Mouse (Mus musculus) thymus, postnatal 0 days (tissue): ENCODE measurements around the gene Phlda2. TPM values are rescaled to one million over a fixed set of nuclear protein-coding genes. Genes with fewer than 3 reads are reported as not detected.

Experiments
- DNase-seq: peaks from one replicate; pipeline ENCODE4 v3.0.0-alpha.2; 2015; ENCODE audit warnings: low spot score
- polyA plus RNA-seq: library from polyadenylated mRNA; unstranded; fragments of >200 nt; fragmentation: Nextera tagmentation; extraction: Ambion mirVana; gene quantifications from 2 replicates; pipeline ENCODE4 v1.2.1, GENCODE M21; 2015

Gene Phlda2
- polyA plus RNA-seq, 1 experiment from 2014 or later, result 0.91 TPM

- peak; percentile 65 for DNase-seq
Measured at GRCm38 (mm10) chr7:143463865-143464415, 39.0 kb downstream of the Phlda2 start.

- no peak for DNase-seq
Measured at GRCm38 (mm10) chr7:143462516-143462915, 40.4 kb downstream of the Phlda2 start.

DNA sequence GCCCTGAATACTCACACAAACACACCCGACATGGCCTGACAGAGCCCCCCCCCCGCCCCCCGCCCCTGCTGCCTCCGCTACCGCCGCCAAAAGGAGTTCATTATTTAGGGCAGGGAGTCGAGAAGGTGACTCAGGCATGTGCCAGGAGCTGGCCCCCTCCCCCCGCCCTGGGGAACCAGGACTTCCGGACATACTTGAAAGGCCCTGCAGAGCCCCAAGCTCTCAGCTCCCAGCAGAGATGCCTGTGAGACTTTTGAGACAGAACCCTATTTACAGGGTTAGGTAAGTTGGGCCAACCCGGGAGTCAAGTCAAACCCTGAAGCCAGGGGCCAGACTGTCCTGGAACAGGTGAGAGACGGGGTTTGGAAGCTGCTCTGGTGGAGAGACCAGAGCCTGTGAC is 41.0 kb downstream of the Phlda2 start:
- DNase-seq, result peak; percentile 50

GRCm38 (mm10) chr7:143461294-143461870 is 41.6 kb downstream of the Phlda2 start:
- DNase-seq, result peak; percentile 4

- peak; percentile 92 for DNase-seq
Measured at GRCm38 (mm10) chr7:143460874-143461273, 42.1 kb downstream of the Phlda2 start, which contains the start of gene Cdkn1c. Gene Cdkn1c, minus strand, starts transcription at chr7:143461050.

DNA sequence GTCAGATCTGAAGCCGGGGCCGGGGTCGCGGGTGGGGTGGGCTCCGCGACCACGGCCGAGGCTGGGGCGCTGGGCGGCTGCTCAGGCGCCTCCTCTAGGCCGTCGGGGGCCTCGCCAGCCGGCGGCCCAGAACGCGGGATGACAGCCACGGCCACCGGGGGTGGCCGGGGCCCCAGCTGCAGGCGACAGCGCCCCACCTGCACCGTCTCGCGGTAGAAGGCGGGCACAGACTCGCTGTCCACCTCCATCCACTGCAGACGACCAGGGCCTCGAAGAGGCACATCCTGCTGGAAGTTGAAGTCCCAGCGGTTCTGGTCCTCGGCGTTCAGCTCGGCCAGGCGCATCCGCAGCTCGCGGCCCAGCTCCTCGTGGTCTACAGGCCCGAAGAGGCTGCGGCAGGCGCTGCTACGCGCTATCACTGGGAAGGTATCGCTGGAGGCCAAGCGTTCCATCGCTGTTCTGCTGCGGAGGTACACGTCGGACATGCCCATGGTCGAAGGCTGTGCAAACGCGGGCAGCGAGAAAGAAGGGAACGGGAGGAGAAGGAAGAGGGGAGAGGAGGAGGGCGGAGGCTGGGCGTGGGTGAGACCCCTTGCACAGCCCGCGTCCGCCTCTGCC is 42.6 kb downstream of the Phlda2 start:
- DNase-seq, result no peak

DNA sequence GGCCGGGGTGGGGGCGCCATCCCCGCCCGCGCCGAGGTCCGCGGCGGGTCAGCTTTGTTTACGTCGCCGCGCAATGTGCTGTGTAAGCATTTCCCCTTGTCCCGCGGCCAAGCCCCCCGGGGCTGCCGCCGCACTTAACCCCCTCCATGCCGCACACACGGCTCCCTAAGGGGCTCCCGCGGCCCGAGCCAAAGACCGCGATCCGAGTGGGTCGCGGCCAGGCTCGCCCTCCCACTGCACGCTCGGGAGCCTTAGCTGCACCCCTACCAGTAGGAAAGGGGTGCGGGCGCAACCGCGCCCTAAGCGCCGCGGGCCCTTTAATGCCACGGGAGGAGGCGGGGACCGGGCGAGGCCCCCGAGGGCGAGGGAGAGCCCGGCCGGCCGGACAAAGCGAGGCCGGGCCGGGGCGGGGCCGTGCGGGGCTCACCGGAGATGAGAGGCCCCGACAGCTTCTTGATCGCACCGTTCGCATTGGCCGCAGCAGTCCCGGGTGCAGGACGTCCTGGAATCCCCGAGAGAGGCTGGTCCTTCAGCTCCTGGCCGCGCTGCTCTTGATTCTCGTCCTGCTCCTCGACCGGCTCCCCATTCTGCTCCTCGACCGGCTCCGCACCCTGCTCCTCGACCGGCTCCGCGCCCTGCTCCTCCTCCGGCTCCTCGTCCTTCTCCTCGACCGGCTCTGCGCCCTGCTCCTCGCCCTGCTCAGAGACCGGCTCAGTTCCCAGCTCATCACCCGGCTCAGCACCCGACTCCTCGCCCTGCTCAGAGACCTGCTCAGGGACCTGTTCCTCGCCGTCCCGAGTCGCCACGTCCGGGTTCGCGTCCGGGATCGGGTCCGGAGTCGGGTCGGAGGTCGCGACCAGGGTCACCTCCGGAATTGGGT is 43.4 kb downstream of the Phlda2 start:
- DNase-seq, result peak; percentile 10

DNA sequence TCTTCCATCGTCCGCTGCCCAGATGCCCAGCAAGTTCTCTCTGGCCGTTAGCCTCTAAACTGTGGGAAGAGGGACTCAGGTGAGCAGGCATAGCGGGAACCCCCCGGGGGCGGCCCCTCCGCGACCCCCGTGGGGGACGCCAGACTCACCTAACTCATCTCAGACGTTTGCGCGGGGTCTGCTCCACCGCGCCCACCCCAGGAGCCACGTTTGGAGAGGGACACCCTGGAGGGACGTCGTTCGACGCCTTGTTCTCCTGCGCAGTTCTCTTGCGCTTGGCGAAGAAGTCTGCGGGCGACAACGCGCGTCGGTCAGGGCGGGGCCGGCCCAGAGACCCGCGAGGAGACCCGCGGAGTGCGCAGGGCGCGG is 44.0 kb downstream of the Phlda2 start:
- DNase-seq, result peak; percentile 5

Other genes starting within 250 kb of the Phlda2 start
- gene Cdkn1c, start 42.1 kb downstream of the Phlda2 start, polyA plus RNA-seq, result 59.1 and 74.9 TPM in 2 replicates
- gene Slc22a18, start 29.4 kb downstream of the Phlda2 start, polyA plus RNA-seq, result 1.0 and 1.6 TPM in 2 replicates
- gene Nap1l4, start 46.0 kb upstream of the Phlda2 start, polyA plus RNA-seq, result 196 and 211 TPM in 2 replicates
- gene Cars, start 96.9 kb upstream of the Phlda2 start, polyA plus RNA-seq, result 40.3 and 42.9 TPM in 2 replicates
- 10.5 and 11.3 TPM in 2 replicates for gene Tnfrsf26, start 125.6 kb upstream of the Phlda2 start, polyA plus RNA-seq
- 3.5 and 3.7 TPM in 2 replicates for gene Tnfrsf22, start 146.5 kb upstream of the Phlda2 start, polyA plus RNA-seq
- gene Tnfrsf23, start 182.7 kb upstream of the Phlda2 start, polyA plus RNA-seq, result 1.9 and 2.4 TPM in 2 replicates